Mouse (Mus musculus): ENCODE measurements around the gene Gm21943.
"Not testable (repeated sequence)": the region's sequence is repeated elsewhere in the genome, so short reads cannot be mapped to it uniquely, and the experiment has no call there.

The Gm21943 gene

GRCm38 (mm10) chrY:57533644-57534043 is at the start of gene Gm21943:
Gene Gm21943 (minus strand): TSS chrY:57533744.
- not testable (repeated sequence) for DNase-seq (ENCODE audit: low read depth)
